Mouse (Mus musculus) kidney, embryonic 16.5 days (tissue): ENCODE data around the gene Fxr2. TPM values are rescaled to one million over a fixed set of nuclear protein-coding genes. Genes with fewer than 3 reads are reported as not detected.
"Not testable (repeated sequence)": the region's sequence is repeated elsewhere in the genome, so short reads cannot be mapped to it uniquely, and the experiment has no call there.

ENCODE experiments used
- ATAC-seq: fragments of 200-750 bp; cut with Nextera tagmentation; 2 replicates; pipeline ENCODE4 v1.8.0; 2017; ENCODE audit warnings: moderate TSS enrichment; ENCODE audit not compliant: low FRiP score, low TSS enrichment
- H3K27ac ChIP-seq: fragments of 300-500 bp; sonication (generic); 2 replicates; pipeline ENCODE4 v1.5.1; 2014; ENCODE audit warnings: low read length
- H3K27me3 ChIP-seq: fragments of 300-500 bp; sonication (generic); 2 replicates; pipeline ENCODE4 v1.6.1; 2014; ENCODE audit warnings: low read length, control low read depth, mixed read lengths; ENCODE audit not compliant: insufficient read depth
- H3K36me3 ChIP-seq: fragments of 300-500 bp; sonication (generic); 2 replicates; pipeline ENCODE4 v1.6.1; 2014; ENCODE audit warnings: low read length, control low read depth, mixed read lengths; ENCODE audit not compliant: insufficient read depth
- H3K4me1 ChIP-seq: fragments of 300-500 bp; sonication (generic); 2 replicates; pipeline ENCODE4 v1.6.1; 2014; ENCODE audit warnings: low read length, control low read depth, mixed read lengths; ENCODE audit not compliant: insufficient read depth
- H3K4me2 ChIP-seq: fragments of 300-500 bp; sonication (generic); replicated peaks from 2 replicates; pipeline ENCODE4 v1.6.1; 2014; ENCODE audit warnings: low read depth, low read length
- H3K4me3 ChIP-seq: fragments of 300-500 bp; sonication (generic); 2 replicates; pipeline ENCODE4 v1.5.1; 2014; ENCODE audit warnings: mild to moderate bottlenecking, low read length
- H3K9ac ChIP-seq: fragments of 300-500 bp; sonication (generic); replicated peaks from 2 replicates; pipeline ENCODE4 v1.6.1; 2014; ENCODE audit warnings: low read length
- H3K9me3 ChIP-seq: fragments of 300-500 bp; sonication (generic); 2 replicates; pipeline ENCODE4 v1.6.1; 2016; ENCODE audit warnings: low read length, control low read depth
- WGBS: fragments of 180-500 bp; shearing (Covaris S2); extraction: QIAGEN DNeasy Blood & Tissue Kit; methylation state at CpG from one replicate; pipeline ENCODE4 v1.1.7; 2014; 5-methylcytosine and 5-hydroxymethylcytosine counted together
- microRNA counts: library from miRNA; unstranded; fragments of <30 nt; microRNA quantifications from one replicate; lab custom pipeline; 2016
- microRNA-seq: library from miRNA; unstranded; fragments of <30 nt; microRNA quantifications from one replicate; pipeline ENCODE4, GENCODE M21; 2016
- polyA plus RNA-seq: library from polyadenylated mRNA; unstranded; fragments of >200 nt; fragmentation: Nextera tagmentation; extraction: Ambion mirVana; gene quantifications from 2 replicates; pipeline ENCODE4 v1.2.1, GENCODE M21; 2015

The Fxr2 gene
- polyA plus RNA-seq, 1 experiment from 2014 or later, result 31.8 TPM

DNA sequence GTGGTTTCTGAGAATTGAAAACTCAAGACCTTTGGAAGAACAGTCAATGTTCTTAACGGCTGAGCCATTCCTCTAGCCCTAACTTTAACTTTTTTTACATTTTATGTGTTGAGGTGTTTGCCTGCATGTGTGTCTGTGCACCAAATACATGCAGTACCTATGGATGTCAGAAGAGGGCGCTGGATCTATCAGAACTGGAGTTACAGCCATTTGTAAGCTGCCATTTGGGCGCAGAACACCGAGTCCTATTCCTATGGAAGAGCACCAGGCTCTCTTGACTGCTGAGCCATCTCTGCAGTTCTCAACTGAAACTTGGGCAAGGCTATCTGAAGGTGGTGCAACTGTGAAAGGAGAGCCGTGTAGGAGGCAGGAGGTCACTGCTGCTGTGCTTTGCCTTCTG is 65.8 kb downstream of the Fxr2 start:
- peaks cover 10% of the 10 kb centered on the region for H3K4me1 ChIP-seq
- no peak overlapping the region for H3K4me2 ChIP-seq
- H3K4me3 ChIP-seq, result no peak overlapping the region
- H3K9ac ChIP-seq, result no peak overlapping the region
- no peaks in the 10 kb centered on the region for H3K27me3 ChIP-seq
- H3K27ac ChIP-seq, result no peak overlapping the region
- H3K9me3 ChIP-seq, result no peaks in the 10 kb centered on the region
- 66% methylated on average over 5 of the region's 5 CpGs for WGBS
- no peak for ATAC-seq
- no peaks in the 10 kb centered on the region for H3K36me3 ChIP-seq

DNA sequence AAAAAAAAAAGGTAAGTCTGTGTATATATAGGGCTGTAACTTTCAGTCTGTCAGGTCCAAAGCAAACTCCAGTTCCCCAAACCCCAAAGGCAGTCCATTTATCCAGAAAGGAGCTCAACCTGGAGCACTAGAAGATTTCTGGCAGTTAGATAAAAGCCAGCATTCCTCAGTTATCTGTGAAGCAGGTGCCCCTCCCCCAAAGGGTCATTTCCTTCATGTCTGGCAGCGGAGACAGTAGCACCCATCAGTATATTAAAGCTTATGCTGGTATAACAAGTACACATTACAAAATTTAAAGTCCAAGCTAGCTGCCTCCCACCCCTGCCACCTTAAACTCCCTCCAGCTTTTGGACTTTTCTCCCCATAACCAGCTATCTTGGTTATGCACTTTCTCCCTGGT is 66.8 kb downstream of the Fxr2 start:
- no peak overlapping the region for H3K4me3 ChIP-seq
- WGBS, result 56% methylated on average over 1 of the region's 1 CpGs
- no peak overlapping the region for H3K4me2 ChIP-seq
- H3K9me3 ChIP-seq, result no peaks in the 10 kb centered on the region
- H3K36me3 ChIP-seq, result no peaks in the 10 kb centered on the region
- peaks cover 9% of the 10 kb centered on the region for H3K4me1 ChIP-seq
- no peak for ATAC-seq
- no peak overlapping the region for H3K27ac ChIP-seq
- H3K27me3 ChIP-seq, result no peaks in the 10 kb centered on the region
- no peak overlapping the region for H3K9ac ChIP-seq

DNA sequence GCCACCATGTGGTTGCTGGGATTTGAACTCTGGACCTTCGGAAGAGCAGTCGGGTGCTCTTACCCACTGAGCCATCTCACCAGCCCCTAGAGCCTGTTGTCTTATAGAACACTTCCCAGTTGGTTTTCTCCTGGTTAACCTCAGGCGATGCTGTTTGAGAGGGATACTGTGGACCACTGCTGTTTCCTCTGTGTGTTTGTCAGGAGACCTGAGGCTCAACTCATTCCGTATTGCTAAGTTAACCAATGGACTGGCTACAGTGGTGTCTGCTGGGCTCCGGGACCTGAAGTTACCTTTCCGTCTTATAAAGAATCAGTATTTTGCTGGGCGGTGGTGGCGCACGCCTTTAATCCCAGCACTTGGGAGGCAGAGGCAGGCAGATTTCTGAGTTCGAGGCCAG is 70.1 kb downstream of the Fxr2 start:
- not testable (repeated sequence) for H3K4me2 ChIP-seq, ATAC-seq, H3K36me3 ChIP-seq, H3K4me1 ChIP-seq, H3K9me3 ChIP-seq, H3K27ac ChIP-seq, H3K9ac ChIP-seq, H3K4me3 ChIP-seq, H3K27me3 ChIP-seq
- WGBS, result 95% methylated on average over 10 of the region's 10 CpGs

MicroRNAs encoded within 50 kb of the gene (microRNA counts, 519-probe panel; counts per million panel counts)
- microRNA mmu-miR-1934 (lab: Ali Mortazavi, UCI) (104 counts per million, percentile 35 among the panel's probes with 10 or more counts), microRNA mmu-miR-467f (lab: Ali Mortazavi, UCI) (3,099 counts per million, percentile 72 among the panel's probes with 10 or more counts)

Small RNAs within 50 kb of the gene (microRNA-seq; reads per million reads assigned to microRNA genes)
- gene Mir1934, result 2.8 reads per million, percentile 13 among the genes with 10 or more reads in this experiment
- not detected for gene Mir467f

Other genes with a start within 250 kb of the Fxr2 start
- 142 and 150 TPM in 2 replicates for gene Naa38, start 237.5 kb upstream of the Fxr2 start, polyA plus RNA-seq
- 34.0 and 37.3 TPM in 2 replicates for gene Cyb5d1, start 237.4 kb upstream of the Fxr2 start, polyA plus RNA-seq
- gene Tmem88, start 234.8 kb upstream of the Fxr2 start, polyA plus RNA-seq, result 46.5 and 47.7 TPM in 2 replicates
- 26.0 and 31.3 TPM in 2 replicates for gene Kdm6b, start 219.3 kb upstream of the Fxr2 start, polyA plus RNA-seq
- gene Dnah2, start 83.9 kb upstream of the Fxr2 start, polyA plus RNA-seq, result 0.69 and 0.90 TPM in 2 replicates
- 11.8 and 12.6 TPM in 2 replicates for gene Efnb3, start 72.8 kb upstream of the Fxr2 start, polyA plus RNA-seq
- gene Wrap53, start 52.7 kb upstream of the Fxr2 start, polyA plus RNA-seq, result 29.3 and 30.3 TPM in 2 replicates
- 191 and 205 TPM in 2 replicates for gene Trp53, start 52.6 kb upstream of the Fxr2 start, polyA plus RNA-seq
- 12.3 and 14.3 TPM in 2 replicates for gene Atp1b2, start 27.0 kb upstream of the Fxr2 start, polyA plus RNA-seq
- gene Shbg, start 15.1 kb upstream of the Fxr2 start, polyA plus RNA-seq, result 0.17 TPM in 1 of 2 replicates, not detected in the other
- gene Sat2, start 11.0 kb upstream of the Fxr2 start, polyA plus RNA-seq, result 21.3 and 24.1 TPM in 2 replicates
- gene Sox15, start 22.3 kb downstream of the Fxr2 start, polyA plus RNA-seq, result 0.19 TPM in 1 of 2 replicates, not detected in the other
- 79.5 and 84.0 TPM in 2 replicates for gene Mpdu1, start 29.7 kb downstream of the Fxr2 start, polyA plus RNA-seq
- 12.4 and 15.5 TPM in 2 replicates for gene Cd68, start 33.2 kb downstream of the Fxr2 start, polyA plus RNA-seq
- 571 and 587 TPM in 2 replicates for gene Eif4a1, start 39.4 kb downstream of the Fxr2 start, polyA plus RNA-seq
- gene Senp3, start 49.1 kb downstream of the Fxr2 start, polyA plus RNA-seq, result 96.5 and 98.4 TPM in 2 replicates
- gene Tnfsf13, start 52.8 kb downstream of the Fxr2 start, polyA plus RNA-seq, result 0.66 and 1.2 TPM in 2 replicates
- 8.8 and 11.5 TPM in 2 replicates for gene Tnfsf12, start 62.9 kb downstream of the Fxr2 start, polyA plus RNA-seq
- 4.6 and 6.1 TPM in 2 replicates for gene Tnfsfm13, start 63.1 kb downstream of the Fxr2 start, polyA plus RNA-seq
- gene Polr2a, start 125.6 kb downstream of the Fxr2 start, polyA plus RNA-seq, result 28.3 and 33.6 TPM in 2 replicates
- gene Slc35g3, start 129.0 kb downstream of the Fxr2 start, polyA plus RNA-seq, result 0.25 and 0.64 TPM in 2 replicates
- gene Zbtb4, start 132.9 kb downstream of the Fxr2 start, polyA plus RNA-seq, result 2.9 TPM in 2 replicates
- gene Chrnb1, start 163.0 kb downstream of the Fxr2 start, polyA plus RNA-seq, result 12.9 and 13.8 TPM in 2 replicates
- 2.6 and 3.0 TPM in 2 replicates for gene Fgf11, start 168.9 kb downstream of the Fxr2 start, polyA plus RNA-seq
- 9.0 and 10.2 TPM in 2 replicates for gene Tmem102, start 172.6 kb downstream of the Fxr2 start, polyA plus RNA-seq
- gene Gm39566, start 182.3 kb downstream of the Fxr2 start, polyA plus RNA-seq, result not detected in 2 replicates
- not detected in 2 replicates for gene Spem2, start 185.5 kb downstream of the Fxr2 start, polyA plus RNA-seq
- 0.15 and 0.28 TPM in 2 replicates for gene Spem1, start 189.2 kb downstream of the Fxr2 start, polyA plus RNA-seq
- 6.0 and 6.6 TPM in 2 replicates for gene Nlgn2, start 204.8 kb downstream of the Fxr2 start, polyA plus RNA-seq
- gene Tmem256, start 205.5 kb downstream of the Fxr2 start, polyA plus RNA-seq, result 371 and 389 TPM in 2 replicates
- gene Plscr3, start 213.4 kb downstream of the Fxr2 start, polyA plus RNA-seq, result 105 and 119 TPM in 2 replicates
- gene Tnk1, start 225.7 kb downstream of the Fxr2 start, polyA plus RNA-seq, result 7.0 and 7.3 TPM in 2 replicates
- not detected in 2 replicates for gene Tmem95, start 245.0 kb downstream of the Fxr2 start, polyA plus RNA-seq
- 11.3 and 12.5 TPM in 2 replicates for gene Kctd11, start 248.4 kb downstream of the Fxr2 start, polyA plus RNA-seq